Mouse (Mus musculus) adrenal gland, postnatal 14 days (tissue): ENCODE results near the gene Zfp612. TPM values are rescaled to one million over a fixed set of nuclear protein-coding genes. Genes with fewer than 3 reads are reported as not detected.

Source experiments
- DNase-seq: peaks from one replicate; pipeline ENCODE4 v3.0.0; 2021; ENCODE audit warnings: mixed read lengths
- total RNA-seq: library from RNA; stranded (reverse); gene quantifications from 2 replicates; pipeline ENCODE4 v1.2.3, GENCODE M21; 2021

The Zfp612 gene
- total RNA-seq, 1 experiment from 2014 or later: 7.4 TPM

- DNase-seq: no peak
Measured at GRCm38 (mm10) chr8:110134236-110134635, 54.7 kb downstream of the Zfp612 start.

GRCm38 (mm10) chr8:110135515-110135914 is 56.0 kb downstream of the Zfp612 start:
- no peak for DNase-seq

DNA sequence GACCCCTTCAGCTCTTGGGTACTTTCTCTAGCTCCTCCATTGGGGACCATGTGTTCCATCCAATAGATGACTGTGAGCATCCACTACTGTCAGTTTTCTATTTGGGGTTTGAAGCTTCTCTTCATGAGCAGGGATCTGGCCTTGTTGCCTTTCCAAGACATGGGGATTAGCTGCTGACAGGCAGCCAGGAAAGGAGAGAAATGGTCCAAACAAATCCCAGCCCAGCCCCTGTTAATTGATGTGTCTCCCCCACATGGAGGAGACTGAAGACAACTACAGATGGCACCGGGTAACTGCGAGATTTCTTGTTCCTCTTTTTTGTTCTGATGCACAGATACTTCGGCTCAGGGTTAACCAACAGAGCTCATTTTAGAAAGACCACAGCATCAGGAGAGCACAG is 60.6 kb downstream of the Zfp612 start:
- no peak for DNase-seq

DNA sequence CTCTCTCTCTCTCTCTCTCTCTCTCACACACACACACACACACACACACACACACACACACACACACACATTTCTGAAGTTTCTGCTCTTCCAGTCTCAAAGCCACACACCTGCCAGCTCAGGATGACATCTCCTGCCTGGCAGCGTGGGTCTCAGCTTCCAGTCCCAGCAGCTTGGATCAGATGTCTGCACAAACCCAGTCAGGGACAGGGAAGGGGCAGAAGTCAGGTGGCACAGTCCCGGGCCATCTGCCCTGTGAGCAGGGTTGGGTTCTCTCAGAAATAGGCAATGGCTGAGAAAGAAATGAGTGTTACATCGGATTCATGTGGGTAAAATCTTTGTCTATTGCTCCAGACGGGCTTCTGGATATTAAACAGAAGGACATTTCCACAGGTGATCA is 61.2 kb downstream of the Zfp612 start:
- DNase-seq: no peak

Other genes starting within 250 kb of the Zfp612 start
- gene Phlpp2, start 211.2 kb upstream of the Zfp612 start, total RNA-seq: 9.6 and 10.1 TPM in 2 replicates
- 0.15 and 0.53 TPM in 2 replicates for gene Marveld3, start 117.5 kb upstream of the Zfp612 start, total RNA-seq
- 6.8 and 46.2 TPM in 2 replicates for gene Tat, start 89.3 kb upstream of the Zfp612 start, total RNA-seq
- 2.1 and 3.9 TPM in 2 replicates for gene Chst4, start 40.0 kb upstream of the Zfp612 start, total RNA-seq
- not detected in 2 replicates for gene Gm21964, start 21.5 kb downstream of the Zfp612 start, total RNA-seq
- not detected in 2 replicates for gene Gm17720, start 23.0 kb downstream of the Zfp612 start, total RNA-seq
- 0.34 and 0.56 TPM in 2 replicates for gene Calb2, start 88.5 kb downstream of the Zfp612 start, total RNA-seq
- gene Cmtr2, start 135.9 kb downstream of the Zfp612 start, total RNA-seq: 7.9 and 8.4 TPM in 2 replicates
- gene Hydin, start 187.2 kb downstream of the Zfp612 start, total RNA-seq: 0.07 and 0.26 TPM in 2 replicates